Mouse (Mus musculus) gastrocnemius, postnatal 4 days (tissue): ENCODE measurements around the gene Afmid. TPM values are rescaled to one million over a fixed set of nuclear protein-coding genes. Genes with fewer than 3 reads are reported as not detected.

Experiments used
- DNase-seq, 2 experiments: peaks; one replicate each; pipeline ENCODE4 v3.0.0; 2021 to 2022; ENCODE audit warnings: low spot score in 2 of 2, mixed read lengths in 2 of 2
- total RNA-seq, 2 experiments: library from RNA; stranded (reverse); gene quantifications; 2 replicates each; pipeline ENCODE4 v1.2.3; 2021

The Afmid gene
- total RNA-seq, 2 experiments from 2014 or later = 6.1 to 9.6 TPM

DNA sequence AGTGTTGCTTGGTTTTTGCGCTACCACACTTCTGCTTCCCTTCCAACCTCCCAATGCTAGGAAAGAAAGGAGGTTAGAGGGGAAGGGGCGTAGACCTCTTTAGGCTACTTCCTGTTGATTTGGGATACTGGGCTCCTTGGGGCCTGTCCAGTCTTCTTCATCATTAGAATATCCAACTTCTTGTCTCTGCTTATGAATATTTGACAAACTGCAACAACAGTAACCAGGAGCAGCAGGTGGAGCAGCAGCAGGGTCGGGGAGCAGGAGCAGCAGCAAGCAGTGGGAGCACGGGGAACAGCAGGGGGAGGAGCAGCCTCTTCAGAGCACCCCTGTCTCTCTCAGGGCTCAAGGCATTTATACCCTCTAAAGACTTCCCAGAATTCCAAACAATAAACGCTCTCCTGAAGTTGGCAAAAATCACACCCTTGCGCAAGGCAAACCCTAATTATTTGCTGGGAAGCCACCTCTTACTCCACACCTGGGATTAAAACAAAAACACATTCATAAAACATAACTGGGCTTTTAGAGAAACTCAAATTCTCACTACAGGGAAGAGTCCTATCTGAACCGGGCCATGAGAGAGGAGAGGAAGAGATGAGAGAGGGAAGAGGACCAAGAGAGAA lies 22.0 kb downstream of the Afmid start:
- DNase-seq = no peak

- DNase-seq = peak in 1 of 2 experiments; percentile 52
Observed at GRCm38 (mm10) chr11:117848271-117848984, 22.7 kb downstream of the Afmid start.

DNA sequence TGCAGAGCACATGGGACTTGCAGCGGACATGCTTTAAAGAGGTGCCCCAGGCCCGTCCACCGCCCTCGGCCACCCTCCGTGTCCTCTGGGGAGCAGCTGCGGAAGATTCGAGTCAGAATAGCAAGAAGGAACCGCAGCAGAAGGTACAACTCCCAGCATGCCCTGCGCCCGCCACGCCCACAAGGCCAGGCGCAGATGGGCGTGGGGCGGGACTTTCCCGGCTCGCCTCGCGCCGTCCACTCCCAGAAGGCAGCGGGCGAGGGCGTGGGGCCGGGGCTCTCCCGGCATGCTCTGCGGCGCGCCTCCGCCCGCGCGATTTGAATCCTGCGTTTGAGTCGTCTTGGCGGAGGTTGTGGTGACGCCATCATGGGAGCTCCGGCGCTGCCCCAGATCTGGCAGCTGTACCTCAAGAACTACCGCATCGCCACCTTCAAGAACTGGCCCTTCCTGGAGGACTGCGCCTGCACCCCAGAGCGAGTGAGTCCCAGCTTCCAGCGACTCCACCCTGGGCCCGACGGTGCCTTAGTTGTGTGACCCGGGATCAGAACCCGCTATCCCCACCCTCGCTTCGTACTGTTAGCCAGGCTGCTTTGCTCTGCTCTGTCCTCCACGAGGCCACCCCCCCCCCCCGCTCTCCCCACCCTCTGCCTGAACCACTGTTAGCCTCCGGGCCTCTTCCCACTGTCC lies 23.4 kb downstream of the Afmid start, which contains the start of gene Birc5:
Gene Birc5 (plus strand): TSS at position 267 of the 687 bp plus-strand sequence.
- peak; percentile 94 to 96 for DNase-seq

DNA sequence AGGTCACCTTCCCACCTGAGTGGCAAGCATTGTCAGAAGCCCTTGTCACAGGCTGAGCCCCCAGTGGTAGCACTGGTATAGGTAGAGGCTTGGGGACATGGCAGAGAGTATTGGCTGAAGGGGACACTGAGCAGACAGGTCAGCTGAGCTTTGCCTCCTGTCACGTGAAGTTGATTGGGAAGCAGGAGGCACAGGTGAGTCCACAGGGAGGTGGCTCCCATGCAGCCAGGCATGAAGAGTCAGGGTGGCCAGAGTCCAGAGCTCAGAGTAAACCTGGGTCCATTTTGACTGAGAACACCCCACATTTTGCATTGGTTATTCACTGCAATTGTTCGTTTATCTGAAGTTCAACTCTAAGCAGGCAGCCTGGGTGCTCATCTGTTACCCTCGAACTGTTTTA lies 27.2 kb downstream of the Afmid start:
- DNase-seq = no peak

- no peak for DNase-seq
Observed at GRCm38 (mm10) chr11:117854241-117854640, 28.5 kb downstream of the Afmid start.

DNA sequence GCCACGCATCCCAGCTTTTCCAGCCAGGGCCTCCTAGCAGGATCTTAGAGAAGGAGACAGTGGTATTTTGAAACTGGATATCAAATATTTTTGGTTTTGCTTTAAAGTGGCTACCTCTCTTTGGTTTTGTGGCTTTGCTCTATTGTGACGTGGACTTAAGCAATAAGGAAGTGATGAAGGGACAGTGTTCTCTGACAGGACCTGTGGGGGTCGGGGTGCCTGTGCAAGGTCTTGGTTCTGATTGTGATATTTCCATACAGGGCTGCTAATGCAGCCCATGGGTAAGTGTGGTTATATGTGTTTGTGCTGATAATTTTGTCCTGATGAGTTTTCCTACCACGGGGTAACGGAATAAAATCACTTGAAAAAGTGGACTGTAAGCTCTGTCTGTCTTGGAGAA lies 29.6 kb downstream of the Afmid start:
- DNase-seq = no peak

DNA sequence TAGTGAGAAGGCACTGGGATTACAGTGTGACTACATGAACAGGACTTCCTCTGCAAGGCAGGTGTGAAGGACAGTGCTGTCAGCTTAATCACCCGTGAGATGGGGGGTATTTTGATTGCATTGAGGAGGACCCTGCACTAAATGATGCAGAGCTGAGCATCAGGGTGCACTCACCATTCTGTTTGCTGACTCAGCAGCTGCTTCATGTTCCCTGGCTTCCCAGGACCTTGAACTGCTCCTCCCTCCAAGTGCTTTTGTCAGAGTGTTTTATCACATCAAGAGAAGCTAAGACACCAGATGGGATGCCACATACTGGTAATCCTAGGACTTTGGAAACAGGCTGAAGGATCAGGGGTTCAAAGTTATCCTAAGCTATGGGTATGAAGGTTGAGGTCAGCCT lies 30.3 kb downstream of the Afmid start:
- no peak for DNase-seq

DNA sequence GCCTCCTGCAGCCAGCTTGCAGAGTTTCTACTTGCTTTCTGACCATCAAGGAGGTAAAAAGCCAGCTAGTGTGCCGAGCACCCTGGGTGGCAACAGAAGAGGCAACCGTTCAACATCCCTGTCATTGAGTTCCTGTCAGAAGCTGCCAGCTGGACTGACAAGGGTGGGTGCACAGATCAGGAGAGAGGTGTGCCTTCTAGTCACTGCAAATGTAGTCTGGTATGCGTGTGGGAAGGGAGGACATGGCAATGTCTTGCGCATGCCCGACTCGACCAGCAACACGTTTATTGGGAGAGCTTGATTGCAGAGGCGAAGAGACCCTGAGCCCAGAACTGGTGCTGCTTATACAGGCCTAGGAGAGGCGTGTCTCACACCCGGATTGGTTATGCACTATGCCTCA lies 31.7 kb downstream of the Afmid start:
- DNase-seq = no peak

DNA sequence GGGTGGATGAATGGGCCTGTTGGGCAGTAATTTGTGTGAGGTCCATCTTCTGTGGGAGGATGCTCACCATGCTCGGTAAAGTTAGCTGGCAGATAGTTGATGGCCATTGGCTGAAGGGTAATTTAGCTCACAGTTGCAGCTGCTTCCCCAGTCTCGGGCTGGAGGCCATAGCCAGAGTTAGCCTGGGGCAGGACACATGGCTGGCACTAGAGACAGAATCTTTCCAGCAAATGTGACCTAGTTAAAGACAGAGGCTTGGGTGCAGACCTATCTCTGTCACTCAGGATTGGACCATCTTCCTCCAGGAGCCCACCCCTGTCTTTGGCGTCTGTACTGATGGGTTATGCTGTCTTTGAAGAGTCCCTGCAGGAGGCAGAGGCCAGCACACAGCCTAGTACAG lies 32.7 kb downstream of the Afmid start:
- DNase-seq = no peak

DNA sequence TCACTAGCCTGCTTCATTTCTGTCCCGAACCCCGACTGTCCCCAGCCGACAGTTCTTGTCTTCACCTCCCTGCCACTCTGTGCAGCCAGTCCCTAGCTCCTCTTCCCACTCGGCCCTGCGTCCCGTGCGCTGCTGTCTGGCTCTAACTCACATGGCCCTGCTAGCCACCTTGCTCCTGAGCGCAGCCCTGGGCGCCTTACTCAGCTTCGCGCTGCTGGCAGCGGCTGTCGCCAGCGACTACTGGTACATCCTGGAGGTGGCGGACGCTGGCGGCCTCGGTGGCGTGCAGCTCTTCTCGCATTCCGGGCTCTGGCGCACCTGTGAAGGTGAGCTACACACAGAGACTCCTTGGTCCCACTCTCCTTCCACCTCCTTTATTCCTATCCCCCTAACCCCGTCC lies 34.9 kb downstream of the Afmid start, which contains the start of gene Tmem235:
Gene Tmem235 (plus strand): TSS at position 152 of the 400 bp plus-strand sequence.
- DNase-seq = no peak

DNA sequence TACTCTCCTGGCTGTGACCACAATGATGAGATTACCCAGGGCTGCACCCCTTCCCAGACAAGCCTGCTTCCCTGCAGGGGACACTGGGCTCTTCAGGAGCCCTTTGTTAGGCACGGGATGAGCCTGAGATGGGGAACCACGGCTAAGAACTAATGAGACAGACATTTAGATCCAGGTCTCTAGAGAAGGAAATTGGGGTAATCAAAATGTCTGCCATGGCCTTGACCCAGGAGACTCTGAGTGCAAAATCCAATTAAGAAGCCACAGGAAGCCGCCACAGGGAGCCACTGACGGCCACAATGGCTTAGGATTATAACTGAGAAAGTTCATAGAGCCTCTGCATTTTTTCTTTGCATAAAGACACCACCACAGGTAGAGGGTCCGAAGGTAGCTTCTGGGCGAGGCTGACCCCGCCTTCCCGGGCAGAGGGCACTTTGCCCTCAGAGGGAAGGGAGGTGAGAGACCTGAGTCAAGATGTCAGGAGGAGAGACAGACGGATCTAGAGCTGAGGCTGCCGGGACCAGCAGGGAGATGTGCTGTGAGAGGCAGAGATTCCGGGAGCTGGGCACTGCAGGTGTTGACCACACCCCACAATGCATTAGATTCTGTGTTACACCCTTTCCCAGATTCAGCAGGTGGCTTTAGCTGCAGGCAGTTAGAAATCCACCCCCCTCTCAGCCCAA lies 37.6 kb downstream of the Afmid start:
- DNase-seq = no peak

DNA sequence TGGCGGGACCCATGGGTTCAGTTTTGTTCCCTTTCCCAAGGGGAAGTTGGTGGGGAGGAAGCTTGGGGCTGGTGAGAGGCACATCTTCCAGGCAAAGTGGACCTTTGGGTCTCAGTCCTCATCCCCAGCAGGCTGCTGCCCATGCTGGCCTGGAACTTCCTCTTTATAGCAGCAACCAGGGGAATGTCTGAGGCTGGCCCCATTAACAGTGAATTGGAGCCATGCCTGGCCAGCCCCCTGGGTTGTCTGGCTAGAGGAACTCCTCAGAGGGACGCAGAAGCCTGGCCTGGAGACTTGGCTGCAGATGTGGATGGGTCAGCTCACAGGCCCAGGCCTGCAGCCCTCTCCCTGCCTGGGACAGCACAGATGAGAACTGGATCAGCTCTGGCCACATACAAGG lies 39.1 kb downstream of the Afmid start:
- DNase-seq = no peak

- DNase-seq = no peak
Observed at GRCm38 (mm10) chr11:117865988-117866387, 40.3 kb downstream of the Afmid start.

DNA sequence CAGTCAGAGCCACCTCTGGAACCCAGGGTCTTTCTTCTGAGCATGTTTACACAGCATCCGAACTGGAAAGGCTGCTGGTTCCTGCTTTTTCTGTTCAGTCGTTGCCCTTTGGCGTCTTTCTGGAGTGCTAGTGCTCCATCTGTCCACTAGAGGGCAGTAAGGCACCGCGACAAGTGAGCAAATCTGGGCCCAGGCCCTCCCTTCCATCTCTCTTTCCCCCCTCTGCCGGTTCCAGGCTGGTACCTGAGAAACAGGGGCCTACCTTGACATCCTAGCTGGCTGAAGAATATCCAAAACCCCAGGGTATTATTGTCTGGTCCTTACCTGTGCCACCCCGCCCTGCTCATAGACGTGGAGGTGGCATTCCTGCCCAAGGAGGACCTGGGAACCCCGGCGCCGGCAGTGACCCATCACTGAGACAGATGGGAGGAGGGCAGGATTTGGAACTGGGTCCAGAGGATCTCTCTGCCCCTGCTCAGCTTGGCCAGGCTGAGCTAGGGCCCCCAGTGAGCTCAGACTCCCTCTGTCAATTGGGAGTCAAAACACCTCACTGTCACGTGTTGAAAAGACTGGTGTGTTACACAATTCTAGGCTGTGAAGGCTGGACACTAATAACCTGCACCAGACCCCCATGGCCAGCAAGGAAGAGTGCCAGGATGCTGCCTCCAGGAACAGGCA lies 45.1 kb downstream of the Afmid start:
- DNase-seq = peak; percentile 58 to 69

DNA sequence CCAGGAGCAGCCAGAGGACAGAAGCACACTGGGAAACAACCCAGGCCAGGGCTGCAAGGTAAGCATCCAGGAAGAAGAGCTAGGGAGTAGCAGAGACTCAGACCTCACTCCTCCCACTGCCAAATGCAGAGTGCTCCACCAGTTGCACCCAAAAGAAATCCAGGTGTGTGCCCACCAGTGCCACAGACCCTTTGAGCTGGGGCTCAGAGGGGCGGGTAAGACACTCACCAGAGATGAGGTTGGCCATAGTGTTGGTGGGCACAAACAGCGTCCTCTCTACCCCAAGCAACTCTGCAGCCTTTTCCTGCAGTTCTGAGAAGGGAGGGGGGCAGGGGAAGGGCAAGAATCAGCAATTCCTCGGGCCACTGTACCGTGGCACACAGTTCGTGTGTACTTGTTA lies 45.7 kb downstream of the Afmid start:
- no peak for DNase-seq

- no peak for DNase-seq
Observed at GRCm38 (mm10) chr11:117871911-117872584, 46.3 kb downstream of the Afmid start.

GRCm38 (mm10) chr11:117872861-117873608 lies 47.3 kb downstream of the Afmid start, which contains the start of gene Tha1:
TSS of gene Tha1 (minus strand) at chr11:117873481.
- peak; percentile 74 to 84 for DNase-seq

GRCm38 (mm10) chr11:117874419-117874818 lies 48.7 kb downstream of the Afmid start:
- no peak for DNase-seq

GRCm38 (mm10) chr11:117875681-117876080 lies 50.0 kb downstream of the Afmid start:
- DNase-seq = no peak
